Comparison of ENCODE assay signal across 18 mouse cellular contexts in the genomic region with DNA sequence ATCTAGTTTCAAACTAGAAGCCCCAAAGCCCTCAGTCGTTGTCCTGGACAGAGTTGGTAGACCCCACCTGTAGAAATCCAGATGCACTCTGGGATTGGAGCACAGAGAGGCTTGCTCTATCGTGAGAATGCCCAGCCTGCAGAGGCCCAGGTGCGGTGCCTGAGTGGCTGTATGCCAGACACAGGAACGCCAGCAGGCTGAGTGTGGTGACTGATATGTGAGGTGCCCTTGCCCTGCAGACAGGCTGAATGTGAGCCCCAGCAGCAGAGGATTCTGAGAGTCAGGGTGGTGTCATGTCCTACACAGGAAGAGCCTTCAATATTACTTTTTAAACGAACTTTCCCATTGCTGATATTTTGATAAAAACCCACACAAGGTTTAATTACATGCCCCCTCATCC. TPM values are rescaled to one million over a fixed set of nuclear protein-coding genes. Genes with fewer than 3 reads are reported as not detected.
"Had no signal": no experiment of that assay in that cellular context is flagged by ENCODE, and none has a peak within 500 bp of the region (broad histone marks: within the 10 kb centered on the region; RNA-seq: fewer than 3 reads in every experiment).

No protein-coding gene starts in this region.

- ATAC-seq: lung, postnatal 0 days; midbrain, embryonic 16.5 days had no signal

- H3K4me1 ChIP-seq: limb, embryonic 10.5 days; liver, embryonic 15.5 days; neural tube, embryonic 13.5 days had no signal

- H3K9me3 ChIP-seq: limb, embryonic 10.5 days; liver, embryonic 15.5 days; neural tube, embryonic 13.5 days had no signal

- H3K27me3 ChIP-seq: liver, embryonic 15.5 days; neural tube, embryonic 13.5 days had no signal

- H3K9ac ChIP-seq: liver, embryonic 15.5 days; neural tube, embryonic 13.5 days had no signal

- H3K4me3 ChIP-seq: left cerebral cortex, adult 2 months; limb, embryonic 10.5 days; liver, embryonic 15.5 days; megakaryocyte, embryonic 14.5 days; neural tube, embryonic 13.5 days had no signal

- H3K36me3 ChIP-seq: limb, embryonic 10.5 days; liver, embryonic 15.5 days; neural tube, embryonic 13.5 days had no signal

- DNase-seq: kidney, adult 11 months; kidney, adult 9 months; kidney, postnatal 36 days; lung, adult 2 months; retina, postnatal 1 day; right cerebral cortex, postnatal 4 days; spleen, adult 18-20 months had no signal

- H3K4me2 ChIP-seq: liver, embryonic 11.5 days; liver, embryonic 15.5 days; midbrain, embryonic 11.5 days; neural tube, embryonic 13.5 days had no signal

- H3K27ac ChIP-seq: kidney, postnatal 0 days; left cerebral cortex, adult 2 months; limb, embryonic 10.5 days; liver, embryonic 15.5 days; neural tube, embryonic 13.5 days; stomach, postnatal 0 days had no signal

RNA-seq across cellular contexts. Expression of a gene that starts 16.9 kb away (rescaled TPM):
- polyA plus RNA-seq: limb, embryonic 10.5 days had no signal
